Mouse (Mus musculus) MEL (cell line): ENCODE data around the gene Daxx. TPM values are rescaled to one million over a fixed set of nuclear protein-coding genes. Genes with fewer than 3 reads are reported as not detected.

Experiments
- DNase-seq: peaks from one replicate; pipeline ENCODE4 v3.0.0; 2011; ENCODE audit warnings: low read depth, low spot score
- H3K27ac ChIP-seq: 2 replicates; pipeline ENCODE4 v1.5.1; 2012; ENCODE audit warnings: low read depth, mild to moderate bottlenecking, control low read depth, low read length, moderate library complexity; ENCODE audit not compliant: control insufficient read depth
- H3K27me3 ChIP-seq, 2 experiments: fragments of 150-350 bp in 1 of 2; sonication (generic) in 1 of 2; 2 replicates each; pipeline ENCODE4 v1.6.1; 2012; ENCODE audit warnings: low read length in 2 of 2, mild to moderate bottlenecking in 2 of 2, improper control_type of control experiment in 1 of 2, moderate library complexity in 1 of 2; ENCODE audit not compliant: insufficient read depth in 2 of 2, control insufficient read depth in 1 of 2
- H3K36me3 ChIP-seq, 2 experiments: 2 replicates each; pipeline ENCODE4 v1.6.1; 2012 to 2014; ENCODE audit warnings: low read length in 2 of 2, improper control_type of control experiment in 1 of 2, inconsistent platforms in 1 of 2, mild to moderate bottlenecking in 1 of 2; ENCODE audit not compliant: insufficient read depth in 2 of 2, control insufficient read depth in 1 of 2
- H3K4me1 ChIP-seq, 2 experiments: fragments of 150-350 bp in 1 of 2; sonication (generic) in 1 of 2; 2 replicates each; pipeline ENCODE4 v1.6.1; 2012; ENCODE audit warnings: low read length in 2 of 2, improper control_type of control experiment in 1 of 2, mild to moderate bottlenecking in 1 of 2; ENCODE audit not compliant: insufficient read depth in 2 of 2, control insufficient read depth in 1 of 2
- H3K4me3 ChIP-seq, 2 experiments: fragments of 150-350 bp in 1 of 2; sonication (generic) in 1 of 2; 2 replicates each; pipeline ENCODE4 v1.5.1; 2012; ENCODE audit warnings: low read depth in 2 of 2, low read length in 2 of 2, mild to moderate bottlenecking in 2 of 2, moderate library complexity in 2 of 2, control low read depth in 1 of 2, improper control_type of control experiment in 1 of 2; ENCODE audit not compliant: control insufficient read depth in 1 of 2, insufficient read depth in 1 of 2
- H3K79me2 ChIP-seq: 2 replicates; pipeline ENCODE4 v1.6.1; 2012; ENCODE audit warnings: mild to moderate bottlenecking, low read length, moderate library complexity; ENCODE audit not compliant: control insufficient read depth, poor library complexity, insufficient read depth
- H3K9ac ChIP-seq: 2 replicates; pipeline ENCODE4 v1.6.1; 2012; ENCODE audit warnings: low read depth, mild to moderate bottlenecking, control low read depth, low read length, moderate library complexity; ENCODE audit not compliant: control insufficient read depth, poor library complexity, severe bottlenecking
- H3K9me3 ChIP-seq: fragments of 150-350 bp; sonication (generic); replicated peaks from 2 replicates; pipeline ENCODE4 v1.6.1; 2012; ENCODE audit warnings: mild to moderate bottlenecking, low read length, improper control_type of control experiment, moderate library complexity; ENCODE audit not compliant: insufficient read depth
- CHD2 ChIP-seq: IDR thresholded peaks from 2 replicates; pipeline ENCODE4 v1.6.1; 2011; ENCODE audit warnings: low read length, improper control_type of control experiment
- CTCF ChIP-seq, 3 experiments: IDR thresholded peaks in 2 of 3; conservative IDR thresholded peaks in 1 of 3; 2 replicates each; pipeline ENCODE4 v1.5.1; 2011 to 2012; ENCODE audit warnings: low read length in 3 of 3, low read depth in 2 of 3, mild to moderate bottlenecking in 2 of 3, improper control_type of control experiment in 1 of 3, inconsistent platforms in 1 of 3, mixed read lengths in 1 of 3, moderate library complexity in 1 of 3; ENCODE audit not compliant: control insufficient read depth in 1 of 3, insufficient read depth in 1 of 3, poor library complexity in 1 of 3, severe bottlenecking in 1 of 3
- ELF1 ChIP-seq: IDR thresholded peaks from 2 replicates; pipeline ENCODE4 v1.6.1; 2014; ENCODE audit warnings: low read depth, mild to moderate bottlenecking, inconsistent platforms, low read length, improper control_type of control experiment, moderate library complexity
- EP300 ChIP-seq, 2 experiments: IDR thresholded peaks; 2 replicates each; pipeline ENCODE4 v1.6.1; 2011; ENCODE audit warnings: improper control_type of control experiment in 2 of 2, low read length in 2 of 2, low read depth in 1 of 2, mild to moderate bottlenecking in 1 of 2
- ETS1 ChIP-seq: IDR thresholded peaks from 2 replicates; pipeline ENCODE4 v1.6.1; 2012; ENCODE audit warnings: low read depth, mild to moderate bottlenecking, inconsistent platforms, low read length, improper control_type of control experiment, moderate library complexity
- GABPA ChIP-seq: IDR thresholded peaks from 2 replicates; pipeline ENCODE4 v1.6.1; 2012; ENCODE audit warnings: low read depth, mild to moderate bottlenecking, inconsistent platforms, low read length, improper control_type of control experiment, moderate library complexity
- GATA1 ChIP-seq: IDR thresholded peaks from 2 replicates; pipeline ENCODE4 v1.6.1; 2011; ENCODE audit warnings: low read depth, low read length, improper control_type of control experiment
- HCFC1 ChIP-seq: IDR thresholded peaks from 2 replicates; pipeline ENCODE4 v1.6.1; 2012; ENCODE audit warnings: low read depth, mild to moderate bottlenecking, inconsistent platforms, low read length, improper control_type of control experiment, moderate library complexity
- KAT2A ChIP-seq: conservative IDR thresholded peaks from 2 replicates; pipeline ENCODE4 v1.6.1; 2012; ENCODE audit warnings: low read depth, low read length, improper control_type of control experiment, inconsistent platforms
- MAFK ChIP-seq: IDR thresholded peaks from 2 replicates; pipeline ENCODE4 v1.6.1; 2011; ENCODE audit warnings: low read depth, mild to moderate bottlenecking, low read length, improper control_type of control experiment, borderline replicate concordance
- MEF2A ChIP-seq: IDR thresholded peaks from 2 replicates; pipeline ENCODE4 v1.6.1; 2014; ENCODE audit warnings: low read depth, mild to moderate bottlenecking, inconsistent platforms, low read length, improper control_type of control experiment; ENCODE audit not compliant: poor library complexity, insufficient replicate concordance, severe bottlenecking; ENCODE audit errors: extremely low read depth
- MXI1 ChIP-seq: IDR thresholded peaks from 2 replicates; pipeline ENCODE4 v1.6.1; 2011; ENCODE audit warnings: mild to moderate bottlenecking, low read depth, low read length, improper control_type of control experiment
- MYB ChIP-seq: IDR thresholded peaks from 2 replicates; pipeline ENCODE4 v1.6.1; 2011; ENCODE audit warnings: mild to moderate bottlenecking, low read depth, low read length, improper control_type of control experiment
- MYC ChIP-seq: IDR thresholded peaks from 2 replicates; pipeline ENCODE4 v1.6.1; 2011; ENCODE audit warnings: low read depth, mild to moderate bottlenecking, low read length, improper control_type of control experiment, moderate library complexity
- NRF1 ChIP-seq: IDR thresholded peaks from 2 replicates; pipeline ENCODE4 v1.6.1; 2014; ENCODE audit warnings: low read depth, mild to moderate bottlenecking, inconsistent platforms, low read length, improper control_type of control experiment, moderate library complexity; ENCODE audit not compliant: poor library complexity, insufficient read depth, severe bottlenecking
- POLR2A ChIP-seq, 2 experiments: IDR thresholded peaks; 2 replicates each; pipeline ENCODE4 v1.6.1; 2011 to 2012; ENCODE audit warnings: low read length in 2 of 2, mild to moderate bottlenecking in 2 of 2, control low read depth in 1 of 2, improper control_type of control experiment in 1 of 2, low read depth in 1 of 2, moderate library complexity in 1 of 2; ENCODE audit not compliant: control insufficient read depth in 1 of 2, insufficient read depth in 1 of 2, poor library complexity in 1 of 2
- POLR2AphosphoS2 ChIP-seq: IDR thresholded peaks from 2 replicates; pipeline ENCODE4 v1.6.1; 2011; ENCODE audit warnings: low read length, improper control_type of control experiment
- POLR2AphosphoS5 ChIP-seq: IDR thresholded peaks from 2 replicates; pipeline ENCODE4 v1.6.1; 2012; ENCODE audit warnings: low read depth, borderline replicate concordance, mild to moderate bottlenecking, inconsistent platforms, low read length, moderate library complexity, mixed read lengths
- RAD21 ChIP-seq: IDR thresholded peaks from 2 replicates; pipeline ENCODE4 v1.6.1; 2011; ENCODE audit warnings: mild to moderate bottlenecking, low read depth, low read length, improper control_type of control experiment
- RCOR1 ChIP-seq: IDR thresholded peaks from 2 replicates; pipeline ENCODE4 v1.6.1; 2012; ENCODE audit warnings: low read depth, mild to moderate bottlenecking, inconsistent platforms, low read length, improper control_type of control experiment
- SIN3A ChIP-seq: IDR thresholded peaks from 2 replicates; pipeline ENCODE4 v1.6.1; 2012; ENCODE audit warnings: low read length, improper control_type of control experiment, inconsistent platforms
- SMC3 ChIP-seq: IDR thresholded peaks from 2 replicates; pipeline ENCODE4 v1.6.1; 2011; ENCODE audit warnings: low read depth, low read length, improper control_type of control experiment
- TBP ChIP-seq: IDR thresholded peaks from 2 replicates; pipeline ENCODE4 v1.8.0; 2011; ENCODE audit warnings: low read depth, low read length, improper control_type of control experiment
- UBTF ChIP-seq: IDR thresholded peaks from 2 replicates; pipeline ENCODE4 v1.6.1; 2012; ENCODE audit warnings: low read depth, mild to moderate bottlenecking, inconsistent platforms, low read length, improper control_type of control experiment, moderate library complexity, borderline replicate concordance; ENCODE audit not compliant: insufficient read depth
- USF1 ChIP-seq: IDR thresholded peaks from 2 replicates; pipeline ENCODE4 v1.6.1; 2014; ENCODE audit warnings: low read depth, mild to moderate bottlenecking, inconsistent platforms, low read length, improper control_type of control experiment, moderate library complexity
- ZKSCAN1 ChIP-seq: IDR thresholded peaks from 2 replicates; pipeline ENCODE4 v1.6.1; 2012; ENCODE audit warnings: low read depth, mild to moderate bottlenecking, inconsistent platforms, low read length, improper control_type of control experiment, moderate library complexity
- ZMIZ1 ChIP-seq: IDR thresholded peaks from 2 replicates; pipeline ENCODE4 v1.6.1; 2012; ENCODE audit warnings: low read depth, mild to moderate bottlenecking, inconsistent platforms, low read length, improper control_type of control experiment, moderate library complexity
- ZNF384 ChIP-seq: IDR thresholded peaks from 2 replicates; pipeline ENCODE4 v1.6.1; 2012; ENCODE audit warnings: low read depth, mild to moderate bottlenecking, inconsistent platforms, low read length, improper control_type of control experiment
- polyA plus RNA-seq, 2 experiments: library from polyadenylated mRNA; stranded (reverse) in 1 of 2; unstranded in 1 of 2; fragments of >175 nt in 1 of 2; fragments of >200 nt in 1 of 2; gene quantifications; 2 replicates each; pipeline versions ENCODE4 v1.2.1 to v1.2.4; 2012; ENCODE audit warnings: low replicate concordance in 2 of 2, low read depth in 1 of 2; ENCODE audit not compliant: insufficient read length in 2 of 2, insufficient read depth in 1 of 2, missing spikeins in 1 of 2
- total RNA-seq: library from RNA; depleted of rRNA; stranded (reverse); fragments of 300-350 nt; gene quantifications from 2 replicates; pipeline ENCODE4 v1.2.3, GENCODE M21; 2012

Daxx gene
- total and polyA plus RNA-seq, 3 experiments, result 40.6 to 68.0 TPM; not detected in 1

DNA sequence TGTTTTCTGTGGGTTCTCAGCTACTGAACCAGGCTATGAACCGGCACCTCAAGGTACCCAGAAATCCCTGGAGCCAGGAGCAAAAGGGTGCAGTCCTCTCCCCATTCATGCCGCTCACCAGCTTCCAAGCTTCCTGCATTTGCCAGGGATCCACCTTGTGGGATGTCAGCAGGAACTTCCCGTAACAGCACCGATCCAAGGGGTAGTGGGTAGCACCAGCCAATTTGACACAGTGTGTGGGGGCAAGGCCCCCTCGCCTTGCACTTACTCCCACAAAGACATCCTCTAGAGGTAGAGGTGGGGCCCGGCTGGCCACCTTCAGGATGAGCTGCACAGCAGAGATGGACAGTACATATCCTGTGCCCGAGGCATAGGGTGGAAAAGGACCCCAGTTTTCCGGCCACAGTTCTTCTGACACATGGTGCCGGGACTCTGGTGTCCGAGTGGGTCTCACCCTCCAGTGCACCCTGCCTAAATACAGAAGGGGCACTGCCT lies 41.0 kb downstream of the Daxx start:
- TF ChIP-seq ETS1 (no peak), POLR2AphosphoS5 (peak; percentile 38; the same call in 1 of the 2 replicates)
- Histone ChIP-seq H3K27me3 (no peaks in the 10 kb centered on the region), H3K4me3 (no peak overlapping the region), H3K27ac (no peak overlapping the region), H3K9me3 (no peaks in the 10 kb centered on the region), H3K36me3 (peaks cover 13% of the 10 kb centered on the region in 2 experiments), H3K4me1 (peaks cover 0 to 13% of the 10 kb centered on the region in 2 experiments; a peak in 2 of 4 replicates), H3K79me2 (peaks cover 28% of the 10 kb centered on the region), H3K9ac (peak overlapping the region; percentile 81; the same call in 1 of the 2 replicates)
- peak; percentile 41 for DNase-seq

DNA sequence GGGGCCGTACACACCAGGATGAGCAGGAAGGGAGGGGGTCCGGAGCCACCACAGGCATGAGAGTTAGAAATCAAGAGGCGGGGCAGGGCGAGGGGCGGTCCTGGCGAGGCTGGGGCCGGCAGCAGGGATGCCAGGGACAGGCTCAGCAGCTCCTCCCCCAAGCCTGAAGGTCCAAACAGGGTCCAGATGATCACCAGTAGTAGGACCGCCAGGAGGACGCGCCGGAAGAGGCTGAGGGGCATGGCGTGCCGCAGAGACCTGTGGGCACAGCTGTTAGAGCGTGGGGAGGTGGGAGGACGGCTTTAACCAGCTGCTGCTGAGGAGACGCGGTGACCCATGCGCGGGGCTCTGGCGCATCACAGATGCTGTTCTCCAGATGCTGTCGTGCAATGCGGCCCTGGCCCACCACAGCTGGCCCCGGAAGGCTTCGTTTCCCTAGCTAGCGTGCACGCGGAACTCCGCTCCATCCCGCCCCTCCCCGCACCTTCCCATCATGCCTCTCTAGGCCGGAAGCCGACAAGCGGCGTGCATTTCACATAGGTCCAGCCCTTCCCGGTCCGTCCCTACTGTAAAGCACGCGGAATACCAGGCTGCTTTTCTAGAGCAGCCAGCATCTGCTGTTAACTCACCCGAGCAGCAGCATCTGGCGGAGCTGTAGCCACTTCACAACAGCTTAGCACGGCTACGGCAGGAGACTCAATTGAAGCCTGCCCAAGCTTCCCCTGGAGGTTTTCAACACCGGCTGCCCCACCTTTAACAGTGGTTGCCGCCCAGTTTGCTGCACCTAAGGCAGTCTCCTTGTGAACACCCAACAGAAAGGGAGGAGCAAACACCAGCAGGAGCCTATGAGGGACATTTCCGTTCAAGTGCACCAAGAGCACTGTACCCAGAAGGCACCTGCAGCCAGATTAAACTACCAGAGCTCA lies 42.1 kb downstream of the Daxx start, which contains the start of gene B3galt4:
B3galt4 (minus strand) TSS at position 468 of the 926 bp plus-strand sequence.
- no peaks in the 10 kb centered on the region for H3K27me3 ChIP-seq
- H3K27ac ChIP-seq, result peak within 1 kb of the TSS; percentile 95
- no peaks in the 10 kb centered on the region for H3K9me3 ChIP-seq
- peaks cover 34% of the 10 kb centered on the region for H3K79me2 ChIP-seq
- peaks cover 0 to 13% of the 10 kb centered on the region in 2 experiments; a peak in 2 of 4 replicates for H3K4me1 ChIP-seq
- peak; percentile 95 for DNase-seq
- H3K9ac ChIP-seq, result peak within 1 kb of the TSS; percentile 99
- peaks cover 12 to 13% of the 10 kb centered on the region in 2 experiments for H3K36me3 ChIP-seq
- peak within 1 kb of the TSS; percentile 16 to 82; a peak in 3 of 4 replicates for H3K4me3 ChIP-seq
- TF ChIP-seq TBP, result peak; percentile 84
- TF ChIP-seq MAFK, result no peak
- TF ChIP-seq NRF1, result no peak
- TF ChIP-seq USF1, result no peak
- TF ChIP-seq ZKSCAN1, result peak; percentile 59; the same call in 1 of the 2 replicates
- no peak for TF ChIP-seq MYB
- 0 out of 2 replicates have a peak, but pooled peaks have one; percentile 11 for TF ChIP-seq GATA1
- no peak for TF ChIP-seq GABPA
- 0 out of 2 replicates have a peak, but pooled peaks have one; percentile 79 for TF ChIP-seq UBTF
- no peak for TF ChIP-seq CTCF (IDR thresholded peaks at IDR 0.05 in 2 of 3, conservative IDR thresholded peaks at IDR 0.05 in 1 of 3; ENCODE audit: control insufficient read depth in 1 of 3, insufficient read depth in 1 of 3, low read depth in 2 of 3, low read length in 3 of 3, poor library complexity in 1 of 3, severe bottlenecking in 1 of 3)
- peak; percentile 66 to 92; a peak in 3 of 4 replicates for TF ChIP-seq POLR2A (IDR thresholded peaks at IDR 0.05; ENCODE audit: control insufficient read depth in 1 of 2, insufficient read depth in 1 of 2, low read depth in 1 of 2, low read length in 2 of 2, poor library complexity in 1 of 2)
- peak; percentile 84 for TF ChIP-seq HCFC1
- peak in 1 of 2 experiments; percentile 64; a peak in 2 of 4 replicates for TF ChIP-seq EP300 (IDR thresholded peaks at IDR 0.05; ENCODE audit: low read depth in 1 of 2, low read length in 2 of 2)
- TF ChIP-seq MXI1, result peak; percentile 91
- TF ChIP-seq RAD21, result no peak
- TF ChIP-seq RCOR1, result peak; percentile 36; the same call in 1 of the 2 replicates
- peak; percentile 86 for TF ChIP-seq SIN3A
- no peak for TF ChIP-seq ZNF384
- TF ChIP-seq ZMIZ1, result peak; percentile 97
- TF ChIP-seq ELF1, result peak; percentile 89
- TF ChIP-seq CHD2, result peak; percentile 75; the same call in 1 of the 2 replicates
- no peak for TF ChIP-seq MEF2A
- peak; percentile 100 for TF ChIP-seq POLR2AphosphoS2
- no peak; the same call in 1 of the 2 replicates for TF ChIP-seq KAT2A
- TF ChIP-seq SMC3, result peak; percentile 47
- TF ChIP-seq MYC, result peak; percentile 89
